Mouse (Mus musculus) colon, adult 2 months (tissue): ENCODE data around the gene Appbp2. TPM values are rescaled to one million over a fixed set of nuclear protein-coding genes. Genes with fewer than 3 reads are reported as not detected.

ENCODE experiments used
- polyA plus RNA-seq: library from polyadenylated mRNA; depleted of rRNA; stranded (reverse); fragments of >200 nt; gene quantifications from 2 replicates; pipeline ENCODE4 v1.2.3, GENCODE M21; 2012; rRNA removed

The Appbp2 gene
- 8.9 and 9.6 TPM in 2 replicates for polyA plus RNA-seq

DNA sequence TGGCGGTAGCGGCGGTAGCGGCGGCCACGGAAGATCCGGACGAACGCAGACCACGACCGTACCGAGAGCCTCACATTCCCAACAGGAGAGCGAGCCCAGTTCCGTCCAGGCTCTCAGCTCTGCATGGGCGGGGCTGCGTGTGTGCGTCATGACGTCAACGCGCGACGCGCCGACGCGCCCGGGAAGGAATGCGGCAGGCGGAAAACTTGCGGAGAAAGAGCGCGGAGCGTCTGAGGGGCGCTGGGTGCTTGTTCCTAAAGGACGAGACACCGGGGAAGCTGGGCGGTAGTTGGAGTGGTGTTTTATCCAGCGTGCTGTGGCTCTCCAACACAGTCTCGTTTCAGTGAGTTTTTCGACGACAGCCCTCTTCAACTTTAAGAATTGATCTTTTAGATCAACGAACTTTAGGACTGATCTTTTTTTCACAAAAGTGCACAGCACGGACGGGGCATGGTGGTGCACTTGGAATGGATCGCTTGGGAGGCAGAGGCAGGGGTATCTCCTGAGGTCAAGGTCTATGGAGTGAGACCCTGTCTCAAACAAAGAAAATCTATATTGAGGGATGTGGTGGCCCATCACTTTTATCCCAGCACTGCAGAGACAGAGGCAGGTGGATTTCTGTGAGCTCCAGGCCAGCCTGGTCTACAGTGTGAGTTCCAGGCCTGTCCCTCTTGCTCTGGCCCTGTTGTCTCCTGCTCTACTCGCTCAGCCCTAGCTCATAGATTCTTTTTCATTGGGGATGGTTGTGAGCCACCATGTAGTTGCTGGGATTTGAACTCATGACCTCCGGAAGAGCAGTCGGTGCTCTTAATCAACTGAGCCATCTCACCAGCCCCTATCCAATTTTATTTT, at the start of gene Appbp2:
Gene Appbp2, minus strand, starts transcription at position 141 of the 852 bp plus-strand sequence.

DNA sequence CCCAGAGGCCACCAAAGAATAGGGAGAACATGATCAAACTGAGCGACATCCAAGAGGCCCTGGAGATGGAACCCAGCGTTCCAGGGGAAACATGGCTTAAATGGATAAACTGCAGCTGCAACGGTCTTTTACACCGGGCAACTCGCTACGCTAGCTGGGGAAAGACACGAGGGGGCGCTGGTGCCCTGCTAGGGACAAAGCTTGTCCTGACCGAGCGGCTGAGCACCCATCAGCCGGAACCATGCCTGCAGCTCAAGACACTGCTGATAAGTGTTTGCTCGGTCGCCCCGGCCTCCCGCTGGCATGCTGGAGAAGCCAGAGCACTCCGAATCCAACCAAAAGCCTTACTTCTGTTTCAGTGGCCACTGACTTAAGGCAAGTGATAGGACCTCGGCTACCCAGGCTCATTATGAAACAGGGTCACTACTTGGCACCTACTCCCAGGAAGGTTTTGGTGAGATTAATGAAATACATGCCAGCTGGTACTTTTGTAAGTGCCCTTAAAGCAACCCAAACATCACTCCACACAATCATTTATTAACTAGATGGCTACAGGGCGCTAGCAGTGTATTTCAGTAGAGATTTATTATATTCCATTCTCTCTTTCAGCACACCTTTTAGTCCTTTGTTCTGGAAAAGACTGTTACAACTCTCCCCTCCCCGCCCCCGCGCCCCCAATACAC, 64.7 kb downstream of the Appbp2 start, which contains the start of gene 1700125H20Rik:
Gene 1700125H20Rik, plus strand, starts transcription at position 347 of the 683 bp plus-strand sequence.

DNA sequence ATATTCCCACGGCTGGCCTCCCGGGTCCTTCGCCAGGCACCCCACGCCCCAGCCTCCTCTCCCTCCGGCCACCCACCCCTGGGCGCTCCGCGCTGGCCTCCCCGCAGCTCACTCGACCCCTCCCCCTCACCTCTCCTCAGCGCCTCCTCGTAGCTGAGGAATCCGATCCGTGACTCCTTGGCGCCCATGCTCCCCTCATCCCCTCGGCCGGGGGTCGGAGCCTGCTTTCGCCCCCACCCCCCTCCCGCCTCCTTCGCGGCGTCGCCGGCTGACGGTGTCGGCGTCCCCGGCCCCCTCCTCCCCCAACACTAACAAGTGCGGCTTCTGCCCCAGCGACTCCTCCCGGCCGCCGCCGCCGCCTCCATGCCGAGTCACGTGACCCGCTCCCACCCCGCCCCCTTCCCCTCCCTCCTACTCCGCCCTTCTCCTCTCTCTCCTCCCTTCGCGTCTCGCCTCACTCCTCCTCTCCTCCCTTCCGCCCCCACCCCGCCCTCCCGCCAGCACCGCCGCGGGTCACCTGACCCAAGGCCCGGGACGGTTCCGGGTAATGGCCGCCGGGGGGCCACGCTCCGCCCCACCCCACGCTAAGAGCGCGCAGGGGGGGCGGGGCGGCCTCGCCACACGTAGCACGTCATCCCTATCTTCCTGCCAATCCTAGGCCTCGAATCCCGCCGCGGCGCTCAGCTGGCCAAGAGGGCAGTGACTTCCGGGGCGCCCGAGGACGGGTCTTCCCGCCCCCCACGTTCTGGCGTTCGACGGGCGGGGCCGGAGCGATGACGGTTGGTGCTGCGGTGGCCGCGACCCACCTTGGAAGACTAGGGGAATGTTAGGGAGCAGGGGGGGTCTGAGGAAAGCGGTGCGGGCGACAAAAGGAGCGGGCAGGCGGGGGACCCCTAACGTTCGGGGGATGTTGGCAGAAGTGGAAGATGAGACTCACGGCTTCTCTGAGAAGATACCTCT, 95.1 kb downstream of the Appbp2 start, which contains the start of gene Usp32:
Gene Usp32, minus strand, starts transcription at position 581 of the 960 bp plus-strand sequence.

Other genes with a start within 250 kb of the Appbp2 start
- gene Usp32, start 95.0 kb downstream of the Appbp2 start, polyA plus RNA-seq: 2.6 and 3.2 TPM in 2 replicates
- gene 1700125H20Rik, start 64.7 kb downstream of the Appbp2 start, polyA plus RNA-seq: not detected in 2 replicates
- gene Ppm1d, start 76.1 kb upstream of the Appbp2 start, polyA plus RNA-seq: 4.4 and 4.8 TPM in 2 replicates
- gene Bcas3, start 118.0 kb upstream of the Appbp2 start, polyA plus RNA-seq: 27.7 and 28.5 TPM in 2 replicates